Mouse (Mus musculus): ENCODE data around the gene Ccdc155.

DNA sequence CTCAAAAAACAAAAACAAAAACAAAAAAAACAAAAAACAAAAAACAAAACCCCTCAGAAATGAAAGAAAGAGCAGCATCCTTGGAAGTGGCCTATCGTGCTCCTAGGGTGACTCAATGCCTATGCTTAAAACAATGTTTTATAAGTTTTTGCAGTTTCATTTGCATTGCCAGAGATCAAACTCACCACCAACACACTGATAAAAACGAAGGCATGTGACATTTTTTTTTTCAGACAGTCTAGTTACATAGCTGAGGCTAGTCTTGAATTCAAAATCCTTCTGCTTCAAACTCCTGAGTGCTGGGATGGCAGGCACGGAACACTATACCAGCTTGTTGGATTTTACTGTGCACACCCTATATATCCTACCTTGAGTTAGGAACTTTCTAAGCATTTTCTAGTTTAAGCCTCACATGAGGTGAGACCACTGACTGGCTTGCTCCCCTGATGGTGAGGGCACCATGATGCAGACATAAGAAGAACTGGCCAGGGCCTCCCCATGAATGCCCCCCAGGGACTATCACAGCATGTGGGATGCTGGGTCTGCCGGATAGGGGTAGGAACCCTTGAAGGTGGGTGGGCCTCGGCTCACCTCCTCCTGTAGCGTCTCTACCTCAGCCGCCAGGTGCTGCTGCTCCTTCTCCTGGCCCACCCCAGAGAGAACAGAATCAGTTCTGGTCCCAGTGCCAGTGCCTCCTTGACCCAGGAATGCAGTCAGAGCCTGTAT lies 11.9 kb downstream of the Ccdc155 start:
- TF ChIP-seq POLR2A (IDR thresholded peaks at IDR 0.05; ENCODE audit: borderline replicate concordance, extremely low read depth, low read depth, low read length) (no peak), CTCF (IDR thresholded peaks at IDR 0.05; ENCODE audit: insufficient read depth, low read length) (no peak)
